Mouse (Mus musculus) kidney, postnatal 0 days (tissue): ENCODE data around the gene Slc25a17. TPM values are rescaled to one million over a fixed set of nuclear protein-coding genes. Genes with fewer than 3 reads are reported as not detected.

Source experiments
- ATAC-seq: fragments of 200-750 bp; cut with Nextera tagmentation; replicated peaks from 2 replicates; pipeline ENCODE4 v1.8.0; 2017; ENCODE audit warnings: low read depth, moderate number of reproducible peaks, moderate TSS enrichment, moderate library complexity; ENCODE audit not compliant: low FRiP score
- DNase-seq: peaks from one replicate; pipeline ENCODE4 v3.0.0-alpha.2; 2016; ENCODE audit warnings: low spot score
- H3K27ac ChIP-seq: fragments of 300-500 bp; sonication (generic); 2 replicates; pipeline ENCODE4 v1.5.1; 2014; ENCODE audit warnings: mild to moderate bottlenecking
- H3K27me3 ChIP-seq: fragments of 300-500 bp; sonication (generic); 2 replicates; pipeline ENCODE4 v1.6.1; 2014; ENCODE audit warnings: low read length, mixed read lengths; ENCODE audit not compliant: insufficient read depth
- H3K36me3 ChIP-seq: fragments of 300-500 bp; sonication (generic); 2 replicates; pipeline ENCODE4 v1.6.1; 2014; ENCODE audit warnings: low read length, mixed read lengths; ENCODE audit not compliant: insufficient read depth
- H3K4me1 ChIP-seq: fragments of 300-500 bp; sonication (generic); replicated peaks from 2 replicates; pipeline ENCODE4 v1.6.1; 2014; ENCODE audit warnings: antibody characterized with exemption, low read length, mixed read lengths; ENCODE audit not compliant: insufficient read depth
- H3K4me2 ChIP-seq: fragments of 300-500 bp; sonication (generic); 2 replicates; pipeline ENCODE4 v1.6.1; 2014; ENCODE audit warnings: mild to moderate bottlenecking, low read length, moderate library complexity, mixed read lengths
- H3K4me3 ChIP-seq: fragments of 300-500 bp; sonication (generic); replicated peaks from 2 replicates; pipeline ENCODE4 v1.5.1; 2014; ENCODE audit warnings: low read depth, low read length
- H3K9ac ChIP-seq: fragments of 300-500 bp; sonication (generic); 2 replicates; pipeline ENCODE4 v1.6.1; 2014; ENCODE audit warnings: low read depth, low read length
- H3K9me3 ChIP-seq: fragments of 300-500 bp; sonication (generic); replicated peaks from 2 replicates; pipeline ENCODE4 v1.6.1; 2016; ENCODE audit warnings: low read length, inconsistent platforms, mixed read lengths
- CTCF ChIP-seq: IDR thresholded peaks from 2 replicates; pipeline ENCODE4 v1.5.1; 2016; ENCODE audit warnings: antibody characterized with exemption, low read depth, mild to moderate bottlenecking, moderate library complexity
- whole genome bisulfite sequencing: fragments of 180-500 bp; shearing (Covaris S2); extraction: QIAGEN DNeasy Blood & Tissue Kit; methylation state at CpG from one replicate; pipeline ENCODE4 v1.1.7; 2014; 5-methylcytosine and 5-hydroxymethylcytosine counted together
- polyA plus RNA-seq: library from polyadenylated mRNA; unstranded; fragments of >200 nt; fragmentation: Nextera tagmentation; extraction: Ambion mirVana; gene quantifications from 2 replicates; pipeline ENCODE4 v1.2.1, GENCODE M21; 2015

The Slc25a17 gene
- polyA plus RNA-seq, 1 experiment from 2014 or later: 153 TPM

DNA sequence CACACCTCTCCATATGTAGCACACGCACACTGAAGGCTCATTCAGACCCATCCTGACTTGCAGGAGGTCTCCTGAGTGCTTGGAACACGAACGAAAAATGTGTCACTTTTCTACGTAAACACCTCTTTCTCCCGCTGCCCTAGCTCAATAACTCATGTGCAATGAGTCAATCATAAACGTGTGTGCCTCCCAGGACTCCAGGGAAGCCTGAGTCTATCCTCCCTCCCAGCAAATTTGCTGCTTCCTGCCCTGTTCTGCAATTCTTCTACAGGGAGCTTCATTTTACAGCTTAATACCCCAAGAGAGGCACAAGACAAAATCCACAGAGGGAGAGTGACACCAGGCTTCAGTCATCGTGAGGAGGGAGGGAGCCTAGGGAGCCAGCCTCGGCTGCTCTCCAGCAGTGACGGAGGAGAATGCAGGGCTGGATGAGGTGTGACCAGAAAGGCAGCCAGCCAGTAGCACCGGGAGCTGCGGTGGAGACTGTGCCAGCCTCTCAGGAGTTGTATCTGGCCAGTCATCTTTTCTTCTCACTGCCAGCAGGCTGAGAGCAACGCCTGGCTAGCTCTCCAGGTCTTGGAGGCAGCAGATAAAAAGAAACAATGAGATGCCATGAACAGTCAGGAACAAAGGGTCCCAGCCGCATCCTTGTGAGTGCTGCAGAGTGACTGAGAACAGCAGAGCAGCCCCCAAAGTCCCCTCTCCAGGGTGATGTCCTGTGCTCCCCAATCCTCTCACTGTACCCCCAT is 88.1 kb downstream of the Slc25a17 start:
- H3K9ac ChIP-seq: no peak overlapping the region
- DNase-seq: peak; percentile 32
- ATAC-seq: peak; percentile 68; the same call in 1 of the 2 replicates
- H3K4me1 ChIP-seq: peaks cover 11% of the 10 kb centered on the region; the same call in 1 of the 2 replicates
- H3K27ac ChIP-seq: peak overlapping the region; percentile 16; the same call in 1 of the 2 replicates
- H3K4me2 ChIP-seq: peak overlapping the region; percentile 10; the same call in 1 of the 2 replicates
- no peak overlapping the region for H3K4me3 ChIP-seq
- H3K27me3 ChIP-seq: no peaks in the 10 kb centered on the region
- H3K36me3 ChIP-seq: no peaks in the 10 kb centered on the region
- WGBS: 8% methylated on average over 13 of the region's 13 CpGs
- H3K9me3 ChIP-seq: no peaks in the 10 kb centered on the region
- TF ChIP-seq CTCF: no peak

Other genes with a start within 250 kb of the Slc25a17 start
- gene Mrtfa, start 170.1 kb downstream of the Slc25a17 start, polyA plus RNA-seq: 13.2 and 14.1 TPM in 2 replicates
- 0.78 and 0.88 TPM in 2 replicates for gene Mchr1, start 125.3 kb downstream of the Slc25a17 start, polyA plus RNA-seq
- 173 and 186 TPM in 2 replicates for gene St13, start 39.3 kb upstream of the Slc25a17 start, polyA plus RNA-seq
- gene Xpnpep3, start 39.3 kb upstream of the Slc25a17 start, polyA plus RNA-seq: 8.3 and 8.7 TPM in 2 replicates
- 0.61 and 0.62 TPM in 2 replicates for gene Dnajb7, start 47.5 kb upstream of the Slc25a17 start, polyA plus RNA-seq
- gene Rbx1, start 105.5 kb upstream of the Slc25a17 start, polyA plus RNA-seq: 517 and 563 TPM in 2 replicates
- 9.4 and 11.2 TPM in 2 replicates for gene Ep300, start 224.5 kb upstream of the Slc25a17 start, polyA plus RNA-seq